Mouse (Mus musculus) limb, embryonic 10.5 days (tissue): Measurements from ENCODE around the gene Irf2bp2. TPM values are rescaled to one million over a fixed set of nuclear protein-coding genes. Genes with fewer than 3 reads are reported as not detected.

Experiments
- DNase-seq: peaks from one replicate; pipeline ENCODE4 v3.0.0-alpha.2; 2017; ENCODE audit warnings: low spot score
- H3K27ac ChIP-seq: fragments of 300-500 bp; sonication (generic); 2 replicates; pipeline ENCODE4 v1.5.1; 2016; ENCODE audit warnings: mild to moderate bottlenecking
- H3K27me3 ChIP-seq: fragments of 300-500 bp; sonication (generic); 2 replicates; pipeline ENCODE4 v1.6.1; 2016; ENCODE audit warnings: low read depth, mild to moderate bottlenecking; ENCODE audit not compliant: poor library complexity, severe bottlenecking
- H3K36me3 ChIP-seq: fragments of 300-500 bp; sonication (generic); 2 replicates; pipeline ENCODE4 v1.6.1; 2016; ENCODE audit warnings: mild to moderate bottlenecking, moderate library complexity
- H3K4me1 ChIP-seq: fragments of 300-500 bp; sonication (generic); 2 replicates; pipeline ENCODE4 v1.6.1; 2016
- H3K4me3 ChIP-seq: fragments of 300-500 bp; sonication (generic); 2 replicates; pipeline ENCODE4 v1.5.1; 2016; ENCODE audit warnings: mild to moderate bottlenecking, moderate library complexity
- H3K9me3 ChIP-seq: fragments of 300-500 bp; sonication (generic); replicated peaks from 2 replicates; pipeline ENCODE4 v1.6.1; 2016; ENCODE audit warnings: mild to moderate bottlenecking
- WGBS: fragments of 180-500 bp; shearing (Covaris S2); methylation state at CpG from one replicate; pipeline ENCODE4 v1.1.7; 2016; 5-methylcytosine and 5-hydroxymethylcytosine counted together
- polyA plus RNA-seq: library from polyadenylated mRNA; unstranded; fragments of >200 nt; fragmentation: Nextera tagmentation; extraction: Ambion mirVana; gene quantifications from 2 replicates; pipeline ENCODE4 v1.2.1, GENCODE M21; 2016

The Irf2bp2 gene
- polyA plus RNA-seq, 1 experiment from 2014 or later, result 4.5 TPM

DNA sequence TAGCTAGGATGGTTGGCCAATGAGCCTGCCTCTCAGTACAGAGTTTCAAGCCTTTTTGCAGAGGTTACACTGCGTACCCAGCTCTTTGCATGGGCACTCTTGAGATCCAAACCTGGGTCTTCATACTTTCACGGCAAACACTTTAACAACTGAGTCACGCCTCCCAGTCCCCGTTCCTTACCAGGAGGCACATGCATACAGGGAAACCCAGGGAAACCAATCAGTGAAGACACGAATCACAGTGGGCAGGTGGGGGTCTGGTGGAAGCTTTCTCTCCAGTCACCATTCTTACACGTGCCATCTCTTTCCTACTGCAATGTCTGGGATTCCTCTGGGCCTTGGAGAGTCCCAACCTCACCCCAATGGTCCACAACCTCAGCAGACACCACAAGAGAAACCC, 12.1 kb downstream of the Irf2bp2 start:
- Histone ChIP-seq H3K27ac (no peak overlapping the region), H3K27me3 (no peaks in the 10 kb centered on the region), H3K4me1 (peaks cover 37% of the 10 kb centered on the region), H3K36me3 (peaks cover 2% of the 10 kb centered on the region), H3K9me3 (no peaks in the 10 kb centered on the region), H3K4me3 (no peak overlapping the region)
- 91% methylated on average over 6 of the region's 6 CpGs for WGBS
- no peak for DNase-seq

DNA sequence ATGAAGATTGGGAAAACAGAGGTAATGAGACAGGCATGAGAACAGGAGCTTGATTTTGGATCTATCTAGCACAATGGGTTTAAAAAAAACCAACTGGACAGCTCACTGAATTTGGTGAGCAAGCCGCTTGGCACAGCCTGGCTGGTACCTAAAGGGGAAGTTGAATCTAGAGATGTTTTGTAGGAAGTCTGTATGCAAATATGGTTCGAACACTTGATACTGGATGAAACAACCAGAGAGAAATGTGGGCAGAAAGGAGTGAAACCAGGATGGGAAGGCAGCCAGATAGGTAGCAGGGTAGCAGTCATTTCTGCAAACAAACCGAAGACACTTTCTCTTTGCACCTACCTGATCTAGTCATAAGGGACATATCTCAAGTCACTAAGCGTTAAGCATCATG, 13.0 kb downstream of the Irf2bp2 start:
- H3K27me3 ChIP-seq, result no peaks in the 10 kb centered on the region
- no peak for DNase-seq
- H3K27ac ChIP-seq, result no peak overlapping the region
- peaks cover 34% of the 10 kb centered on the region for H3K4me1 ChIP-seq
- no peak overlapping the region for H3K4me3 ChIP-seq
- WGBS, result 94% methylated on average over 4 of the region's 4 CpGs
- no peaks in the 10 kb centered on the region for H3K36me3 ChIP-seq
- no peaks in the 10 kb centered on the region for H3K9me3 ChIP-seq

DNA sequence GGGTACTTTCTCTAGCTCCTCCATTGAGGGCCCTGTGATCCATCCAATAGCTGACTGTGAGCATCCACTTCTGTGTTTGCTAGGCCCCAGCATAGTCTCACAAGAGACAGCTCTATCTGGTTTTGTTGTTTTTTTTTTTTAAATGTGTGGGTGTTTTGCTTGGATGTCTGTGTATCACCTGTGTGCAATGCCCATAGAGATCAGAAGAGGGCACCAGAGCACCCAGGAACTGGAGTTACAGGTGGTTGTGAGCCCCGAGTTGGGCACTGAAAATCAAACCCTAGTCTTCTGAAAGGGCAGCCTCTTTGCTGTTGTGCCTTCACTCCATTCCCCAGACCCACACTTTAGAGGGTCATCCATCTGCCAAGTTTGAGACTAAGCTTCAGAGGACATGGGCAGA, 13.7 kb downstream of the Irf2bp2 start:
- no peak overlapping the region for H3K4me3 ChIP-seq
- WGBS, result 83% methylated on average over 1 of the region's 1 CpGs
- H3K27ac ChIP-seq, result no peak overlapping the region
- H3K27me3 ChIP-seq, result no peaks in the 10 kb centered on the region
- H3K36me3 ChIP-seq, result no peaks in the 10 kb centered on the region
- no peaks in the 10 kb centered on the region for H3K9me3 ChIP-seq
- no peak for DNase-seq
- H3K4me1 ChIP-seq, result peaks cover 26% of the 10 kb centered on the region

- DNase-seq, result no peak
- no peaks in the 10 kb centered on the region for H3K27me3 ChIP-seq
- H3K36me3 ChIP-seq, result no peaks in the 10 kb centered on the region
- WGBS, result 85% methylated on average over 3 of the region's 3 CpGs
- no peak overlapping the region for H3K27ac ChIP-seq
- no peak overlapping the region for H3K4me3 ChIP-seq
- H3K9me3 ChIP-seq, result no peaks in the 10 kb centered on the region
- H3K4me1 ChIP-seq, result peaks cover 12% of the 10 kb centered on the region
These were observed 15.1 kb downstream of the Irf2bp2 start for GRCm38 (mm10) chr8:126578641-126579040.

GRCm38 (mm10) chr8:126576919-126577318, 16.9 kb downstream of the Irf2bp2 start:
- H3K4me1 ChIP-seq, result no peaks in the 10 kb centered on the region
- H3K9me3 ChIP-seq, result no peaks in the 10 kb centered on the region
- no peaks in the 10 kb centered on the region for H3K27me3 ChIP-seq
- whole genome bisulfite sequencing, result 92% methylated on average over 8 of the region's 8 CpGs
- H3K27ac ChIP-seq, result no peak overlapping the region
- DNase-seq, result no peak
- no peaks in the 10 kb centered on the region for H3K36me3 ChIP-seq
- no peak overlapping the region for H3K4me3 ChIP-seq

DNA sequence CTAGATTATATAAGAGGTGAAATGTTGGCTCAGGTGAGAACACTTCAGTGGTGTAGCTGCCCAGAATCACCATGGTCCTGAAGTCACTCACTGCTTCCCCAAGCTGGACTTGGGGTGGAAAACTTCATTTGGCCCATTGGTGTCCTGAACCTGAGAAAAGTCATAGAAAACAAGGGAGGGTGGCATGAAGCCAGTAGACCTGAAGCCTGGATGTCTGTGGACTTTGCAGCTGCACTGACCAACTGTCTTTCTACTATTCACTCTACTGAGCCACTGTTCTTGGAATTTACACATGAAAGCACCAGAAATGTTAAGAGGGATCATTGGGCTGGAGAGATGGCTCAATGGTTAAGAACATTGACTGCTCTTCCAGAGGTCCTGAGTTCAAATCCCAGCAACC, 17.7 kb downstream of the Irf2bp2 start:
- H3K27ac ChIP-seq, result no peak overlapping the region
- no peak overlapping the region for H3K4me3 ChIP-seq
- no peaks in the 10 kb centered on the region for H3K27me3 ChIP-seq
- peaks cover 1% of the 10 kb centered on the region; the same call in 1 of the 2 replicates for H3K4me1 ChIP-seq
- H3K9me3 ChIP-seq, result no peaks in the 10 kb centered on the region
- no peaks in the 10 kb centered on the region for H3K36me3 ChIP-seq
- no peak for DNase-seq

DNA sequence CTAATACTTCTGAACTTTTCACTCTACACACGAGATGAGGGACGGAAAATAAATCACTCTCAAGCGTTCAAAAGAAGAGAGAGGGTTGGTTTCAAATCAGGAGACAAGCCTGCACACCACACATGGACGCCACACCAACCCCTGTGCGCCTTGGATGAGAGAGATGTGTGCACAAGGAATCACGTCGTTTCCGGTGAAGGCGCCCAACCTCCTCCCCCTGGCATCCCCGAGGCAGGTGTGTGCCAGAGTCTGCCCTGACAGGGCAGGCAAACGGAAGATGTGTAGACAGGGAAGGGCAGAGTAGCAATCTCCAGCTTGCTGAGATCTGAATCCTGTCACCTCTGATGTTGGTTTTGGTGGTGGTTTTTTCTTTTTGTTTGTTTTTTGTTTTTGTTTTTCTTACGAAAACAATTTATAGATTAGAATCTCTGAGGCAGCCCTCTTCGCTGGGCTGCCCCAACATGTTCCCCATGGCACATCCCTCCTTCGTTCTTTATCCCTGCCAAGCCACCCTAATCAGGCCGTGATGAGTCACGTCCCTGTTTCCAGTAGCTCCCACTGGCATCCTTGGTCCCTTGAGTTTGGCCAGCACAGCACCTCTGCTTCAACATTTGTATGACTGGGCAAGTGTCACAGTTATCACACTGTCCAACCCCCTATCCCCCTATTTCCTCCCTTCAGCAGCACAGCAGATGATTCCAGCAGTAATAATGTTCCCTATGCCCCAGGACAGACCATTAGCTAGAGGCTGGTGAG, 18.7 kb downstream of the Irf2bp2 start:
- no peak for DNase-seq
- no peaks in the 10 kb centered on the region for H3K27me3 ChIP-seq
- 87% methylated on average over 16 of the region's 16 CpGs for WGBS
- no peak overlapping the region for H3K4me3 ChIP-seq
- H3K9me3 ChIP-seq, result no peaks in the 10 kb centered on the region
- H3K27ac ChIP-seq, result no peak overlapping the region
- H3K36me3 ChIP-seq, result no peaks in the 10 kb centered on the region
- peaks cover 10% of the 10 kb centered on the region; the same call in 1 of the 2 replicates for H3K4me1 ChIP-seq

DNA sequence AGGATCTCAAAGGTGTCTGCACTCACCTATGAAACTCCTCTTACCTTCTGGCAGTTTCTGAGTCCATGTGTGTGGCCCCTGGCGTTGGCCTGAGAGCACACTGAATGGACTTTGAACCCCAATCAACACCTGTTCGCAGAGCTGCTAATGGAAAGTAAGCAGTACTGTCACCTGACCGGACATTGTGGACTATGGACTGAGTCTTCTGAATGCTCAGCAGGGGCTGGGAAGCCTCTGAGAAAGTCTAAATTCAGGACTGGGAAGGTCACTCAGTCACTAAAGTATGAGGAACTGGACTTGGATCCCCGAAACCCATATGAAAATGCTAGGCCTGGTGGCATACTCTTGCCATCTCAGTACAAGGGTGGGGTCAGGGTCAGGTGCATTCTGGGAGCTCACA, 19.9 kb downstream of the Irf2bp2 start:
- no peaks in the 10 kb centered on the region for H3K9me3 ChIP-seq

DNA sequence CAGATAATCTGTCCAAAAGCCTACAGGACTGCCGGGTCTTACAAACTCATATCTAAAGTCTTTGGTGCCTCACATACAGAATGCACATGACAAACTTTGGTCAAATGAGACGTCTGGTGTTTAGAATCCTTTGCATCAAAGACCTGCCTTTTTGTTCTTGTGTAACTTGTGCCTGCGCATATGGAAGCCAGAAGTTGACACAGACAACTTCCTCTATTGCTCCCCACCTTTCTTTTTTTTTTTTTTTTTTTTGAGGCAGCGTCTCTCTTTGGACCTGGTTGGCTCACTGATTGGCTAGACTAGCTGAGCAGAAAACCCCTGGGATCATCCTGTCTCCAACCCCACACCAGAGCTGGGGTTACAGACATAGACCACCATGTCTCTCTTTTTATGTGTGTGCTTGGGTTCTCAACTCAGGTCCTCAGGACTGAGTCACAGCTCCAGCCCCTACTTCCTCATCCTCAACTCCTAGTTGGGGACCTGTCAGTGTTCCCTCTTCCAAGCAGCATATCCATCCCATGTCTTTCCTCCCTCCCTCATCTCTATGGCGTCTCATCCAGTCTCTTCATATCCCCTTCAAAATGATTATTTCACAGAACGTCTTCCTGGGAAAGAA, 20.6 kb downstream of the Irf2bp2 start:
- no peaks in the 10 kb centered on the region for H3K27me3 ChIP-seq
- H3K4me1 ChIP-seq, result peaks cover 10% of the 10 kb centered on the region; the same call in 1 of the 2 replicates
- DNase-seq, result no peak
- no peak overlapping the region for H3K4me3 ChIP-seq
- H3K9me3 ChIP-seq, result no peaks in the 10 kb centered on the region
- 92% methylated on average over 6 of the region's 6 CpGs for whole genome bisulfite sequencing
- H3K27ac ChIP-seq, result no peak overlapping the region
- H3K36me3 ChIP-seq, result no peaks in the 10 kb centered on the region

More for the DNA sequence above, 19.9 kb downstream of the Irf2bp2 start:
- H3K27ac ChIP-seq, result no peak overlapping the region
- peaks cover 10% of the 10 kb centered on the region; the same call in 1 of the 2 replicates for H3K4me1 ChIP-seq
- no peaks in the 10 kb centered on the region for H3K36me3 ChIP-seq
- H3K27me3 ChIP-seq, result no peaks in the 10 kb centered on the region
- 92% methylated on average over 4 of the region's 4 CpGs for WGBS
- no peak for DNase-seq
- no peak overlapping the region for H3K4me3 ChIP-seq

GRCm38 (mm10) chr8:126571065-126571660, 22.6 kb downstream of the Irf2bp2 start:
- Histone ChIP-seq H3K4me3 (no peak overlapping the region), H3K4me1 (peaks cover 27% of the 10 kb centered on the region), H3K36me3 (no peaks in the 10 kb centered on the region), H3K27ac (no peak overlapping the region), H3K9me3 (no peaks in the 10 kb centered on the region), H3K27me3 (no peaks in the 10 kb centered on the region)
- WGBS, result 84% methylated on average over 15 of the region's 15 CpGs
- DNase-seq, result no peak

- no peaks in the 10 kb centered on the region for H3K27me3 ChIP-seq
- no peak overlapping the region for H3K4me3 ChIP-seq
- WGBS, result 81% methylated on average over 9 of the region's 9 CpGs
- H3K36me3 ChIP-seq, result no peaks in the 10 kb centered on the region
- DNase-seq, result no peak
- H3K27ac ChIP-seq, result no peak overlapping the region
- no peaks in the 10 kb centered on the region for H3K9me3 ChIP-seq
- H3K4me1 ChIP-seq, result peaks cover 31% of the 10 kb centered on the region
These were observed 23.2 kb downstream of the Irf2bp2 start for GRCm38 (mm10) chr8:126570521-126571040.

DNA sequence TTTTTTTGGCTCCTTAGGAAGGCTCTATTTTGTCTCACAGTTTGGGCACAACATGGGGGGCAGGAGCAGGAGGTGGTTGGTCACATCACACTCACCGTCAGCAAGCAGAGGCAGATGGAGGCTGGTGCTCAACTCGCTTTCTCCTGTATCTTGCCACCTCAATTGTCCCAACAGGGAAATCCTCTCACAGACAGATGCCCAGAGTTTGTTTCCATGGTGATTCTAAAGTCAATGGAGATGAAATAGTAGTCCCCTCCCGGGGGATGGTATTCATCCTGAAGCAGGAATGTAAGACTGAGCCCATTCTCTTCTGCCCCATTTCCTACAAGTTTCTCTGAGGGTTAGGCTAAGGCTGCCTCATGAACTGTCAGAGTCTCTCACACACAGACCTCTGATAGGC, 23.7 kb downstream of the Irf2bp2 start:
- Histone ChIP-seq H3K27me3 (no peaks in the 10 kb centered on the region), H3K4me1 (peaks cover 31% of the 10 kb centered on the region), H3K4me3 (no peak overlapping the region), H3K9me3 (no peaks in the 10 kb centered on the region), H3K36me3 (no peaks in the 10 kb centered on the region), H3K27ac (no peak overlapping the region)
- DNase-seq, result no peak
- WGBS, result 83% methylated on average over 3 of the region's 3 CpGs

DNA sequence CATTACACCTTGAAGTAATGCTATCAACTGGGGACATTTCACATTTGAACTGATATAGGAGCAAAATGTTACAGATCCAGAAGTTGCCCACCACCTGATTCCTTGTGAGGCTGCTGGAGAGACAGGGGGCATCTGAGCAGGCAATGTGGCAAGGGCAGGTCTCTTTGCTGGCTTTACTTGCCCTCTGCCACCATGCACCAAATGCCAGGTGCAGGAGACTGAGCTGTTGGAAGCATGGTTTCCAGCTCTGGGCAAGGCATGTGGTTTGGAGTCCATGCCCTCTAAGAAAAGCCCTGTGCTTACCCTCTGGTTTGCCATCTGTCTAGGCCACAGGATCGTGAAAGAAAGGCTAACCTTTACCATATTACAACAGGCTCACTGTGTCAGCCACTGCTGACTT, 24.1 kb downstream of the Irf2bp2 start:
- Histone ChIP-seq H3K9me3 (no peaks in the 10 kb centered on the region), H3K27me3 (no peaks in the 10 kb centered on the region), H3K36me3 (no peaks in the 10 kb centered on the region), H3K4me1 (peaks cover 31% of the 10 kb centered on the region), H3K4me3 (no peak overlapping the region), H3K27ac (no peak overlapping the region)
- DNase-seq, result no peak
- 92% methylated on average over 1 of the region's 1 CpGs for WGBS
